Mouse (Mus musculus): ENCODE data around the gene Myb.

GRCm38 (mm10) chr10:21200761-21201160, 40.0 kb upstream of the Myb start:
- TF ChIP-seq POLR2A (IDR thresholded peaks at IDR 0.05; ENCODE audit: borderline replicate concordance, insufficient read depth, low read length) (no peak), CTCF (IDR thresholded peaks at IDR 0.05; ENCODE audit: borderline replicate concordance, insufficient read depth, low read depth, low read length) (no peak)
